Mouse (Mus musculus) thymus, adult 2 months (tissue): Measurements from ENCODE around the gene Umps. TPM values are rescaled to one million over a fixed set of nuclear protein-coding genes. Genes with fewer than 3 reads are reported as not detected.

Experiments
- DNase-seq: peaks from one replicate; pipeline ENCODE4 v3.0.0; 2021
- H3K27ac ChIP-seq: fragments of 200-500 bp; 2 replicates; pipeline ENCODE4 v1.5.1; 2012; ENCODE audit warnings: low read length, control low read depth; ENCODE audit not compliant: control insufficient read depth, insufficient read depth
- H3K27me3 ChIP-seq: fragments of 200-500 bp; 2 replicates; pipeline ENCODE4 v1.6.1; 2012; ENCODE audit warnings: mild to moderate bottlenecking, low read length, moderate library complexity, mixed read lengths; ENCODE audit not compliant: control insufficient read depth, insufficient read depth
- H3K36me3 ChIP-seq: fragments of 200-500 bp; 2 replicates; pipeline ENCODE4 v1.6.1; 2012; ENCODE audit warnings: mild to moderate bottlenecking, low read length, moderate library complexity; ENCODE audit not compliant: control insufficient read depth, insufficient read depth
- H3K4me1 ChIP-seq: fragments of 200-500 bp; replicated peaks from 2 replicates; pipeline ENCODE4 v1.6.1; 2012; ENCODE audit warnings: low read length; ENCODE audit not compliant: control insufficient read depth, insufficient read depth
- H3K4me3 ChIP-seq: fragments of 200-500 bp; 2 replicates; pipeline ENCODE4 v1.5.1; 2012; ENCODE audit warnings: mild to moderate bottlenecking, low read length, control low read depth, moderate library complexity; ENCODE audit not compliant: control insufficient read depth, insufficient read depth
- CTCF ChIP-seq: fragments of 200-500 bp; IDR thresholded peaks from 2 replicates; pipeline ENCODE4 v1.5.1; 2012; ENCODE audit warnings: mild to moderate bottlenecking, control low read depth, low read length, moderate library complexity, borderline replicate concordance; ENCODE audit not compliant: control insufficient read depth, poor library complexity, insufficient read depth; ENCODE audit errors: extremely low read depth
- POLR2A ChIP-seq: fragments of 200-500 bp; IDR thresholded peaks from 2 replicates; pipeline ENCODE4 v1.6.1; 2012; ENCODE audit warnings: mild to moderate bottlenecking, low read length, control low read depth, moderate library complexity; ENCODE audit not compliant: control insufficient read depth, poor library complexity, insufficient read depth; ENCODE audit errors: extremely low read depth
- WGBS: fragments of 180-500 bp; shearing (Covaris S2); methylation state at CpG from one replicate; pipeline ENCODE4 v1.1.7; 2018; 5-methylcytosine and 5-hydroxymethylcytosine counted together
- polyA plus RNA-seq: library from polyadenylated mRNA; depleted of rRNA; stranded (reverse); fragments of >200 nt; gene quantifications from 2 replicates; pipeline ENCODE4 v1.2.3, GENCODE M21; 2012

The Umps gene
- polyA plus RNA-seq, 1 experiment, result 14.7 TPM

DNA sequence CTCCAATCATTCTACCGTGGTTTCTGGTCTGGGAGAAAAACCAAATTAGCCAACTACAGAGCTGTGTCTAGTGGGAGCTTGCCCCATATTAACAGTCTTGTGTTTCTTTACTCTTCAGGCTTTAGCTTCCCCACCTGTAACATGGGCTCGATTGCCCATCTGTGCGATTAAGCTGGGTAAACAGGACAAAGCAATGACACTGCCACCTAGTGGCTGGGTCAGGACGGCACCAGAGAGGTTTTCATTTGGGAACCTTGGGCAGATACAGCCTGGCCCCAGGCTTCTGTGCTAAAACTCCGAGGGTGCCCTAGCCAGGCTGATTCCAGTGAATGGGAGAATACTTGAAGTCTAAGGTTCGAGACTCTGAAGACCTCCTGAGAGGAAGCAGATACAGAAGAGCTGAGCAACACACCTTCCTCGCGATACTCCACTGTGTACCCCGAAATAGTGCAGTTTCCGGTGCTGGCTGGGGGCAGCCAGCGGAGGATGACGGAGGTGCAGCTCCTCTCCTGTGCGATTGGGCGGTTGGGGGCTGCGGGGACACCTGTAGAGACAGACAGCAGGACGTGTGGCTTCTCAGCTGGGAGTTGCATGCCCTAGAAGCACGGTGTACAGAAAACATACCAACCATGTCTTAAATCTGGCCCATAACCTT lies 21.6 kb upstream of the Umps start:
- peak; percentile 64 for DNase-seq
- peak overlapping the region; percentile 55; the same call in 1 of the 2 replicates for H3K27ac ChIP-seq
- 43% methylated on average over 17 of the region's 17 CpGs for WGBS
- no peaks in the 10 kb centered on the region for H3K4me1 ChIP-seq
- no peaks in the 10 kb centered on the region for H3K27me3 ChIP-seq
- H3K36me3 ChIP-seq, result no peaks in the 10 kb centered on the region
- no peak for TF ChIP-seq POLR2A
- peak; percentile 85; the same call in 1 of the 2 replicates for TF ChIP-seq CTCF
- H3K4me3 ChIP-seq, result peak overlapping the region; percentile 14; the same call in 1 of the 2 replicates

DNA sequence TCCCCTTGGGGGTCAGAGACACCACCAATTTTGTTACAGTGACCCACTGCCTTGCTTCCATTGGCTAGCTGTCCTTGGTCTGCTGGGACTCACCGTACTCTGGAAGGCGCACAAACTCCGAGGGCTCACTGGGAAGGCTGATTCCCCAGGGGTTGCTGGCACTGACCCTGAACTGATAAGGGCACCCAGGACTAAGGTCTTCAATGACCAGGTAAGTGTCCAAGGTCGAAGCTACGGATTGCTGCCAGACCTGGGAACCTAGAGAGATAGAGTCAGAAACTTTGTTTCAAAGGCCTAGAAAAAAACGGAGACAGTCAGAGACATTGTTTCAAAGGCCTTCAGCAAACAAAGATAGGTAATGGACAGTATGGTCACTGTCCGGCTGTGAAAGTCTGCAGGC lies 20.2 kb upstream of the Umps start:
- no peak for DNase-seq
- TF ChIP-seq CTCF, result no peak
- no peak for TF ChIP-seq POLR2A
- H3K4me1 ChIP-seq, result no peaks in the 10 kb centered on the region
- WGBS, result 98% methylated on average over 7 of the region's 7 CpGs
- H3K27me3 ChIP-seq, result no peaks in the 10 kb centered on the region
- H3K36me3 ChIP-seq, result no peaks in the 10 kb centered on the region
- H3K27ac ChIP-seq, result no peak overlapping the region
- no peak overlapping the region for H3K4me3 ChIP-seq

DNA sequence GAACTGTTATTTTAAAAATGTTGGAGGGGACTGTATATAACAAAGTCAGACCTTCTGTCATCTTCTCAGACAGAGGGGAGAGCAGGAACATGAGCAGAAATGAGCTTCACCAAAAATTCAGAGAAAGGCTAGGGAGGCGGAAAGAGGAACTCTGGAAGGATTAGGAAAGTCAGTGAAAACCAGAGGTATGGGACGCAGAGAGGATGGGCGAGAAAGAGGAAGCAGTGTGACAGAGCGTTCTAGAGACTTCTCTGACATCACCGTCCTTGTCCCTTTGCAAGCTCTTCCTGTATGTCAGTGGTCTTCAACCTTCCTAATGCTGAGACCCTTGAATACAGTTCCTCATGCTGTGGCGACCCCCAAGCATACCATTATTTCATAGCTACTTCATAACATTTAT lies 18.5 kb upstream of the Umps start:
- DNase-seq, result no peak
- H3K36me3 ChIP-seq, result no peaks in the 10 kb centered on the region
- H3K27ac ChIP-seq, result no peak overlapping the region
- H3K4me1 ChIP-seq, result no peaks in the 10 kb centered on the region
- no peak overlapping the region for H3K4me3 ChIP-seq
- H3K27me3 ChIP-seq, result no peaks in the 10 kb centered on the region
- WGBS, result 28% methylated on average over 6 of the region's 6 CpGs
- TF ChIP-seq CTCF (no peak), POLR2A (no peak)

DNA sequence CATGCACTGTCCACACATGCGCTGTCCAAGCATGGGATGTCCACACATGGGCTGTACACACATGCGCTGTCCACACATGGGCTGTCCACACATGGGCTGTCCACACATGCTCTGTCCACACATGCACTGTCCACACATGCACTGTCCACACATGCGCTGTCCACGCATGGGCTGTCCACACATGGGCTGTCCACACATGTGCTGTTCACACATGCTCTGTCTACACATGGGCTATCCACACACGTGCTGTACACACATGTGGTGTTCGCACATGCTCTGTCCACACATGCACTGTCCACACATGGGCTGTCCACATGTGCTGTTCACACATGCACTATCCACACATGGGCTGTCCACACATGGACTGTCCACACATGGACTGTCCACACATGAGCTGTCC lies 16.9 kb upstream of the Umps start:
- no peak for TF ChIP-seq CTCF
- no peak for TF ChIP-seq POLR2A
- H3K4me3 ChIP-seq, result no peak overlapping the region
- no peaks in the 10 kb centered on the region for H3K27me3 ChIP-seq
- H3K4me1 ChIP-seq, result no peaks in the 10 kb centered on the region
- WGBS, result 100% methylated on average over 6 of the region's 6 CpGs
- H3K36me3 ChIP-seq, result no peaks in the 10 kb centered on the region
- H3K27ac ChIP-seq, result no peak overlapping the region
- no peak for DNase-seq

DNA sequence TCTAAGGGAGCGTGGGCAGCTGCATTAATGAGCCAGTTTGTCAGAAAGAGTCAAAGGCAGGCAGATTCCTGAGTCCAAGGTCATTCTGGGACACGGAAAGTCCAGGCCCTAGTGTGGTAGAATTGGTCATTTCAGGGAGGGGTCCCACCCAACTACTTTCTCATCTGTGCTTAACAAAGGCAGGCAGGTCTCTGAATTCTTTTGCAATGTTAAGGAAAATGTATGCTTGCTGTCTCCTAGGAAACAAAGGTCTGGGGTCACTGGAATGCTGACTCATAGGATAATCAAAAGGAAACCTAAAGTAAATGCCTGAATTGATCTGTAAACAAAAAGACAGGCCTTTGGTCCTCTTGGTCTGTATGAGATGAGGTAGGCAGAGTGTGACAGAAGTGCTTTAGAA lies 13.0 kb upstream of the Umps start:
- no peak for DNase-seq
- TF ChIP-seq POLR2A (no peak), CTCF (no peak)
- Histone ChIP-seq H3K27ac (no peak overlapping the region), H3K36me3 (no peaks in the 10 kb centered on the region), H3K27me3 (no peaks in the 10 kb centered on the region), H3K4me3 (no peak overlapping the region), H3K4me1 (no peaks in the 10 kb centered on the region)
- 89% methylated on average over 2 of the region's 2 CpGs for WGBS

DNA sequence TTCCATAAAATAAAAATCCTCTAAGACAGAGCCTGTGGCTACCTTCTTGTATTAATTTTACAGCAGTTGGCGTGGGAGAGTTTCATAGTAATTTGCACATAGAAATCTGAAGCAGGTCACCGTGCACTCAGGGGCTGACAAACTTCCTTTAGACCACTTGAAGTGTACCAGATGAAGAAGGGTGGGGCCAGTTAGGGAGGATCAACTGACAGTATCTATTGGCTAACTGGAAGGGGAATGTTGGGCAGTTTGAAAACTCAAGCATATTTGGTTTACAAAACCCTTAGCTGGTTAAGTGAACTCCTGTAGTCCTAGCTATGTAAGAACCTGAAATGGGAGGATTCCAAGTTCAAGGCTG lies 424 bp upstream of the Umps start:
- no peaks in the 10 kb centered on the region for H3K27me3 ChIP-seq
- H3K27ac ChIP-seq, result no peak overlapping the region
- TF ChIP-seq POLR2A (no peak), CTCF (no peak)
- H3K4me3 ChIP-seq, result no peak overlapping the region
- 12% methylated on average over 2 of the region's 2 CpGs for WGBS
- H3K36me3 ChIP-seq, result no peaks in the 10 kb centered on the region; the same call in 1 of the 2 replicates
- DNase-seq, result peak; percentile 23
- peaks cover 4% of the 10 kb centered on the region for H3K4me1 ChIP-seq

DNA sequence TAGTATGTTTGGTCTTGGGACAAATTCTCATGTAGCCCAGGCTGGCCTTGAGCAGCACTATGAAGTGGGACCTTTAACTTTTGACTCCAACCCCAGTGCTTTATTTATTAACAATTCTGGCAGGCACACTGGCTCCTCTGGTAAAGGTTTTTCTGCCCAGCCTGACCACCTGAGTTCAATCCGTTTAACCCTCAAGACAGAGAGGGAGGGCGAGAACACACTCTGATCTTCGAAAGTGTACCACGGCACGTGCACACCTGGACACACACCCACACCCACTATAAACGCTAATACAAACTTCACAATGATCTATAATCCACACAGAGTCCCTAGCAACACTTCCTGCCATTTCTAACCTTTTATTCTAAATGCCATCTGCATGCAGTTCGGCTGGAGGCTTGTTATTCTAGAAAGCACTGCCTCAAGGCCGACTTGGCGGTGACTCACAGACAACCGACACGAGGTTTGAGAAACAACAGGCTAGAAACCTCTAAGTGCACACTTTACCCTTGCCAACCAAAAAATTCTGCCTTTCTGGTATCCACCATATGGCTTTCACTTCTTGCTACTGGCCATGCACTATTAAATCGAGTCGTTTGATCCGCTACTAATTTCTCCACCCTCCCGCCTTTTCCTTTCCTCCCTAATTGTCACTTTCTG lies 830 bp downstream of the Umps start:
- Histone ChIP-seq H3K27me3 (no peaks in the 10 kb centered on the region), H3K4me3 (peak overlapping the region; percentile 56), H3K27ac (no peak overlapping the region), H3K36me3 (peaks cover 11% of the 10 kb centered on the region), H3K4me1 (peaks cover 4% of the 10 kb centered on the region)
- DNase-seq, result peak; percentile 4
- 1% methylated on average over 15 of the region's 15 CpGs for WGBS
- no peak for TF ChIP-seq POLR2A
- no peak for TF ChIP-seq CTCF
